Mouse (Mus musculus) liver, adult 2 months (tissue): ENCODE measurements around the gene Smc3. TPM values are rescaled to one million over a fixed set of nuclear protein-coding genes. Genes with fewer than 3 reads are reported as not detected.
A peak's percentile ranks its signal among the peaks of the same experiment; 100 is the strongest.

ENCODE experiments used
- DNase-seq: peaks from one replicate; pipeline ENCODE4 v3.0.0-alpha.2; 2011; ENCODE audit warnings: low read depth, low spot score; ENCODE audit errors: extremely low read depth
- H3K27ac ChIP-seq: fragments of 200-500 bp; replicated peaks from 2 replicates; pipeline ENCODE4 v1.5.1; 2012; ENCODE audit warnings: low read depth, mild to moderate bottlenecking, control low read depth, inconsistent platforms, low read length; ENCODE audit not compliant: insufficient read depth
- H3K27me3 ChIP-seq: fragments of 200-500 bp; 2 replicates; pipeline ENCODE4 v1.6.1; 2012; ENCODE audit warnings: mild to moderate bottlenecking, moderate library complexity, low read length, inconsistent platforms; ENCODE audit not compliant: control insufficient read depth, insufficient read depth
- H3K36me3 ChIP-seq: fragments of 200-500 bp; 2 replicates; pipeline ENCODE4 v1.6.1; 2012; ENCODE audit warnings: low read length, inconsistent platforms; ENCODE audit not compliant: control insufficient read depth, insufficient read depth
- H3K4me1 ChIP-seq: fragments of 200-500 bp; 2 replicates; pipeline ENCODE4 v1.6.1; 2011; ENCODE audit warnings: low read length; ENCODE audit not compliant: control insufficient read depth, insufficient read depth
- H3K4me3 ChIP-seq: fragments of 200-500 bp; 2 replicates; pipeline ENCODE4 v1.5.1; 2011; ENCODE audit warnings: low read depth, mild to moderate bottlenecking, control low read depth, low read length, moderate library complexity; ENCODE audit not compliant: insufficient read depth
- H3K79me2 ChIP-seq: fragments of 200-500 bp; 2 replicates; pipeline ENCODE4 v1.6.1; 2012; ENCODE audit warnings: inconsistent platforms, mild to moderate bottlenecking, low read length, moderate library complexity; ENCODE audit not compliant: control insufficient read depth, insufficient read depth
- H3K9ac ChIP-seq: fragments of 200-500 bp; 2 replicates; pipeline ENCODE4 v1.6.1; 2012; ENCODE audit warnings: low read depth, mild to moderate bottlenecking, control low read depth, inconsistent platforms, low read length
- CTCF ChIP-seq: fragments of 200-500 bp; IDR thresholded peaks from 2 replicates; pipeline ENCODE4 v1.5.1; 2011; ENCODE audit warnings: low read depth, low read length, control low read depth
- POLR2A ChIP-seq: fragments of 200-500 bp; IDR thresholded peaks from 2 replicates; pipeline ENCODE4 v1.6.1; 2011; ENCODE audit warnings: low read length, control low read depth; ENCODE audit not compliant: insufficient read depth; ENCODE audit errors: extremely low read depth
- WGBS: fragments of 180-500 bp; shearing (Covaris S2); methylation state at CpG from one replicate; pipeline ENCODE4 v1.1.7; 2018; 5-methylcytosine and 5-hydroxymethylcytosine counted together
- polyA plus RNA-seq: library from polyadenylated mRNA; depleted of rRNA; stranded (reverse); fragments of >200 nt; gene quantifications from 2 replicates; pipeline ENCODE4 v1.2.3, GENCODE M21; 2012
- total RNA-seq: library from RNA; depleted of rRNA; stranded (reverse); fragments of >200 nt; gene quantifications from 2 replicates; pipeline ENCODE4 v1.2.3, GENCODE M21; 2014

Gene Smc3
- total and polyA plus RNA-seq, 2 experiments, result 1.8 to 12.0 TPM

DNA sequence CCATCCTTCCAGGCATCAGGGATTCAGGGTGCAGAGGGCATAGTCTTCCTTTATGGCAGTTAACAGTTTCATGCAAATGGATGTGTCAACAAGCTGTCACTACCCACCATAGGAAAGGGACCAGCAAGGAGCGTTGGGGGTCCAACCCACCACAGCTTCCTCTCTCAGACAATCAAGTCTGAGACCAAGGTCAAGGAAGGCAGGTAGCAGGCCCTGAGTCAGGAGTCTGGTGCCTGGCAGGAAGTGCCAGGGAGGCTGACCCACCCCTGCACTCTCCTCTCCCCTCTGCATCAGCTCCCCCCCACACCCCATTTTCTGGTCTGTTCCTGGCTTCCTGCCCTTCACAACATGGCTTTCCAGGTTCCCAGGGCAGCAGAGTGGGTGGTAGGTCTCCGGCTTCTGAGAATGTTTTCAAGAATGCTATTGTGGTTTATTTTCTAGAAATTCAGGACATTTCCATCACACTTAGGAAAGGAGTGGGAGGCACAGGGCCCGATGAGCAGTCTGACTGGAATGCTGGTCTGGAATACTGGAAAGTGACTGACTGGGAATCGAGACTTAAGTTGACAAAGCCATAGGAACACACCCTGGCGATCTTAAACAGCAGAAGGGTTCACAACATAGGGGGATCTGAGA is 45.1 kb upstream of the Smc3 start:
- Histone ChIP-seq H3K9ac (no peak overlapping the region), H3K36me3 (no peaks in the 10 kb centered on the region), H3K27me3 (no peaks in the 10 kb centered on the region), H3K27ac (peak overlapping the region; percentile 18), H3K79me2 (no peaks in the 10 kb centered on the region), H3K4me3 (no peak overlapping the region), H3K4me1 (peaks cover 3% of the 10 kb centered on the region; the same call in 1 of the 2 replicates)
- no peak for TF ChIP-seq CTCF
- no peak for DNase-seq
- WGBS, result 82% methylated on average over 5 of the region's 5 CpGs

DNA sequence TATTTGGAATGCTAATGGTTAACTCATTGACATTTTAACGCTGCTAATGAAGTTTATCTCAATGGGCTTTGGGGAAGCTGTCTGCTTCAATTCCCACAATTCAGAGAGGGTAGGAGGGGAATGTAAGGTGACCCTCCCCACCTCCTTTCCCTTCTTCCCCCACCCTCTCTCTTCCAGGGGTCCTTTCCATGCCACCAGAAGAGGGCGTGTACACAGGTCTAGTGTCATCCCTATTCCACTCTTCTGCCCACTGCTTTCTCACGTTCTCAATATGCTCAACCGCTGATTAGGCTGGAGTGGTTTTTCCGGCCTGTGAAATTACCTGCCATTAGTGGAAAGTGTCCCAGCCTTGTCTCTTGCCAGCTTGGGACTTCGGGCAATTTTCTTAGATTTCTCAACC is 43.4 kb upstream of the Smc3 start:
- no peak overlapping the region for H3K9ac ChIP-seq
- peaks cover 3% of the 10 kb centered on the region; the same call in 1 of the 2 replicates for H3K4me1 ChIP-seq
- DNase-seq, result no peak
- no peaks in the 10 kb centered on the region for H3K27me3 ChIP-seq
- TF ChIP-seq POLR2A (no peak), CTCF (no peak)
- H3K27ac ChIP-seq, result no peak overlapping the region
- H3K4me3 ChIP-seq, result no peak overlapping the region
- H3K79me2 ChIP-seq, result no peaks in the 10 kb centered on the region
- H3K36me3 ChIP-seq, result no peaks in the 10 kb centered on the region
- WGBS, result 70% methylated on average over 6 of the region's 6 CpGs

DNA sequence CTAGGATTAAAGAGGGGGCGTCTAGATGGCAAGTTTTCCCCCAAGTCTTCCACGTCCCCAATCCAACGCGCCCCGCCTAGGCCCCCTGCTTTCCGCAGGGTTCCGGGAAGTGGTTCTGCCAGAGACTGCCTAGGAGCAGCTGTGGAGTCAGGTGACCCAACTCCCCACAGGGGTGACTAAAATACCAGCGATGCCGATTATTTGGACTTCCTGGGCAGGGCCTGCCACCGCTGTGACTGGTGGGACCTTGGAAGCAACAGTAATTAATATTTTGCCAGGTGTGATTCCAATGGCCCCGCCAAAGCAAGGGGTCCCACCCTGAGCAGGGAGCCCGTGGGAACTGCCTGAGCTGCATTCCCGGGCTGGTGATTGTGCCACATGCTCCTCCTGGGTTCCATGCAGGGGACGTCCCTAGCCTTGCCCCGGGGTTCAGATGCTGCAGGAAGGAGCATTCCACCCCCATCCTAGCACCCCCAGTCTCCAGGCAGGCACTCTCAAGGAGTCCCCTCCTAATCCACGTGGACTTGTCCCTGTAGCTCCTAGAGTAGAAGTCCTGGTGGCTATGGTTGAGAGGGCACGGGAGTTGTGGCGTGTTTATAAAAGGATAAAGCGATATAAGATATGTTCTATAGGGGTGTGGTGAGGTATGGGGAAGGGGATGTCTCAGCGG is 42.8 kb upstream of the Smc3 start:
- no peak overlapping the region for H3K9ac ChIP-seq
- H3K27ac ChIP-seq, result no peak overlapping the region
- no peaks in the 10 kb centered on the region for H3K36me3 ChIP-seq
- peaks cover 3% of the 10 kb centered on the region; the same call in 1 of the 2 replicates for H3K4me1 ChIP-seq
- TF ChIP-seq POLR2A, result no peak
- TF ChIP-seq CTCF, result no peak
- no peaks in the 10 kb centered on the region for H3K79me2 ChIP-seq
- H3K27me3 ChIP-seq, result no peaks in the 10 kb centered on the region
- H3K4me3 ChIP-seq, result no peak overlapping the region
- WGBS, result 59% methylated on average over 20 of the region's 20 CpGs
- DNase-seq, result no peak

DNA sequence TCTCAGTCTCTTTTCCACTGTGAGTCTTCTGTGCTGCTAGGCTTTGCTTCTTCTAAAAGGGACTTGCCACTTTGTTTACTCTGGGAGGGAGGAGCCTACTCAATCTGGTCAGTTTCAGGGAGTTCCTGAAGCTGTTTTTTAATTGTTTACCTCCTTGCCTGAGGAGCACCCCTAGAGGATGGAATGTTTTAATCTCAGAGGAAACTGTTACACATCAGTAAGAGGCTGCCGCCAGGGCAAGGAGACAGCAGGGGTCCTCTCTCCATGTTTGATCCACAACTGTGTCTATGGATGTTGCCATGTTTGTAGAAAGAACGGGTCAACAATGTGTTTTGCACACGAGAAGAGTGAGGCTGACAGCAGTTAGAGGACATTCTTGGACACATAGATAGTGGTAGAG is 39.8 kb upstream of the Smc3 start:
- no peak for TF ChIP-seq CTCF
- no peak for TF ChIP-seq POLR2A
- H3K9ac ChIP-seq, result no peak overlapping the region
- no peaks in the 10 kb centered on the region; the same call in 1 of the 2 replicates for H3K4me1 ChIP-seq
- H3K36me3 ChIP-seq, result no peaks in the 10 kb centered on the region
- H3K4me3 ChIP-seq, result no peak overlapping the region
- H3K27ac ChIP-seq, result no peak overlapping the region
- H3K27me3 ChIP-seq, result no peaks in the 10 kb centered on the region
- no peak for DNase-seq
- 98% methylated on average over 3 of the region's 3 CpGs for WGBS
- H3K79me2 ChIP-seq, result no peaks in the 10 kb centered on the region

DNA sequence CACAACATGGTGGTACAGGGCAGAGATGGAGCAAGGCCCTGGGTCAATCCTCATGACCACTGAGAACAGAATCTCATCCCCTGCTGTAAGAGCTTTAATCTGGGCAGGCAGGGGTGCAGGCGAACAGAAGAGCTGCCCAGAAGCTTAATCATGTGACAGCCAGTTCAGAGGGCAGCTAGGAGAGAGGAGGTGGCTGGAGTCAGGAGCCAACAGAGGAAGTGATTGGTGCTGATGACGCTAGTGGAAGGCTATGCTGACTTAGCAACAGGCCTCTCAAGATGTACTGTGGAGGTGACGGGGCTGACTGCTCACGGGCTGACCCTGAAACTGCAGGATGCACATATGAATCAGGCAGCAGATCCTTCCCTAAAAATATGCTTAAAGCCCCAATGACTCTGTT is 36.0 kb upstream of the Smc3 start:
- Histone ChIP-seq H3K9ac (no peak overlapping the region), H3K79me2 (no peaks in the 10 kb centered on the region), H3K36me3 (no peaks in the 10 kb centered on the region), H3K4me3 (no peak overlapping the region), H3K27me3 (no peaks in the 10 kb centered on the region), H3K4me1 (no peaks in the 10 kb centered on the region; the same call in 1 of the 2 replicates), H3K27ac (no peak overlapping the region)
- TF ChIP-seq POLR2A (no peak), CTCF (no peak)
- DNase-seq, result peak; percentile 68
- WGBS, result 36% methylated on average over 4 of the region's 4 CpGs

DNA sequence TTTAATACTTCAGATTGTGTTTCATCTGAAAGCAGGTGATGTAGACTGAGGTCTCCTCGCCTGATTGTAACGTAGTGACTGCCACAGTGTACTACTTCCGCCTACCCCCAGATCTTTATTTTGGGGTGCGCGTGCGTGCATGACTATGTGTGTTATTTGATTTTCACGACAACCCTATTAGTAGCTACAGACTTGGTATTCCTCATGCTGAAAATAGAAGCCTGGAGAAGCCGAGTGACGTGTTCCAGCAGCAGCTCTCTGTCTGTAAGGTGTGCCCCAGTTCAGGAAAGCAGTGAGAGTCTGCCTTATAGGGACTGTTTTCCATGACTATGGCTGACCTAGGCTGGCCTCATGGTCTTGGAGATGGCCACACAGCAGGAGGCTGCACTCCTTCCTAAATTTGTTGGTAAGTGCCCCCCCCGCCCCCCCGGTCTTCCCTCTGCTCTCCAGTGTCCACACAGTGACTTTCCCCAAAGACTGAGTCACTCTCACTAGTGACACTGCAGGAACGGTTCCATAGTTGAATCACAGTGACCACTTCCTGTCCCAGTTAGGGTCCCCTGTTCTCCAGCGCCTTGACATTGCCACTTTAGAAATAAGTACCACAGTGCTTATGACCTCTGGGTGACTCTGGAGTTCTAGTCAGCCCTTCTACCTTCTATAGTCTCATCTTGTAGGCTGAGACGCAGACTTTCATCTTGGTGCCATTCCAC is 34.5 kb upstream of the Smc3 start:
- H3K4me3 ChIP-seq, result no peak overlapping the region
- H3K27ac ChIP-seq, result no peak overlapping the region
- no peaks in the 10 kb centered on the region for H3K79me2 ChIP-seq
- no peaks in the 10 kb centered on the region for H3K36me3 ChIP-seq
- H3K27me3 ChIP-seq, result no peaks in the 10 kb centered on the region
- no peak for DNase-seq
- WGBS, result 96% methylated on average over 14 of the region's 14 CpGs
- no peak overlapping the region for H3K9ac ChIP-seq
- no peaks in the 10 kb centered on the region; the same call in 1 of the 2 replicates for H3K4me1 ChIP-seq
- no peak for TF ChIP-seq CTCF
- no peak for TF ChIP-seq POLR2A
